Comparison of ENCODE assay signal across 10 mouse cellular contexts in the genomic region with DNA sequence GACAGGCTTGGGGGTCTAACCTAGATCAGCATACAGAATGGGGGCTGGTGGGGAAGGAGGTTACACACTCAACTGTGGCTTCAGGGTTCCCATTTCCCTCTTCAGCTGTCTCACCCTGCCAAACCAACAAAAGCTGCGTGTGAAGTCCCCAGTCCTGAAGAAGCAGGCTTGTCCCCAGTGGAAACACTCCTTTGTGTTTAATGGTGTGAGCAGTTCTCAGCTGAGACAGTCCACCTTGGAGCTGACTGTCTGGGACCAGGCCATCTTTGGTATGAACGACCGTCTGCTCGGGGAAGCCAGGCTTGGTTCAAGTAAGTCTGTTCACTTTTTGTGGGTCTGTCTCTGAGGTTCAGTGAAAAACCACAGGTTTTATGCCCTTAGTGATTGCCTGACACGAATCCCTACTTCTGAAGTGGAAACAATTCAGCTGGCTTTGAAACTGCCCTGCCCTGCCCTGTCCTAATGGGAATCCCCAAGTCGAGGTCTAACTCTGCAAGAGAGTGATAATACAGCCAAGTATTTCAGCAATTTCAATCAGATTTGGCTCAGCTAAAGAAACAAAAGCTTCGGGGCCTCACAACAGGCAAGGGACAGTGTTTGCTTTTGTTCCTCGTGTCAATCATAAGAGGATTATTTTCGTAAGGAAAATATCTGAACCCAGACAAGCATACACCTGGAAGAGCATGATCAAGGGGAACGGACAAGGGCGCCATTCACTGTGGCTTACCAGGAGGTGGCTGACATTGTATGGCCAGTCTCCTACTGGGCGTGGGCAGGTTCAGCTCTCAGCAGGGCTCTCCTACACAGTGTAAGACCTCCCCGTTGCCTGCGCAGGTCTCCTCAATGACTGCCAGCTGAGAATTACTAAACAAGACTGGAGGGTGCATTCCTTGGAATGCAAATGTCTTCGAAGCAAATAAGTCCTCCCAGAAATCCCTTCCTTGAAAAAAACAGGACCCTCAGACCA. TPM values are rescaled to one million over a fixed set of nuclear protein-coding genes. Genes with fewer than 3 reads are reported as not detected.
DNase-seq lines count a peak whose midpoint lies in the region; ATAC-seq and TF ChIP-seq lines count a peak whose summit lies in the region.
"Had no signal": no experiment of that assay in that cellular context is flagged by ENCODE, and none has a peak within 500 bp of the region (broad histone marks: within the 10 kb centered on the region; RNA-seq: fewer than 3 reads in every experiment).

No protein-coding gene starts in this region.

- no peak overlapping the region for H3K4me2 ChIP-seq in embryonic facial prominence, embryonic 12.5 days (replicated peaks)
- H3K4me2 ChIP-seq in kidney, postnatal 0 days (ENCODE audit: low read length): no peak overlapping the region
- H3K4me2 ChIP-seq: hindbrain, embryonic 15.5 days; limb, embryonic 13.5 days had no signal

- intact Hi-C loops in left cerebral cortex, adult 2 months (cut with DNase I): no loop called here
- intact Hi-C loops in left cerebral cortex, postnatal 14 days (cut with DNase I): no loop called here
- intact Hi-C loops in left cerebral cortex, postnatal 4 days (cut with DNase I): no loop called here

- 34% methylated on average over 15 of the region's 15 CpGs for WGBS in embryonic facial prominence, embryonic 12.5 days
- 50% methylated on average over 15 of the region's 15 CpGs for WGBS in kidney, postnatal 0 days

- ATAC-seq in embryonic facial prominence, embryonic 12.5 days (ENCODE audit: insufficient number of reproducible peaks, insufficient read depth, low FRiP score, low TSS enrichment): no peak
- peak; percentile 47 for ATAC-seq in kidney, postnatal 0 days (replicated peaks; ENCODE audit: low FRiP score, low read depth)

- no peak for TF ChIP-seq CTCF in left cerebral cortex, adult 2 months (IDR thresholded peaks at IDR 0.05)
- TF ChIP-seq CTCF in kidney, postnatal 0 days (IDR thresholded peaks at IDR 0.05; ENCODE audit: low read depth): no peak

- no peak overlapping the region for H3K27ac ChIP-seq in left cerebral cortex, adult 2 months
- peak overlapping the region; percentile 51 for H3K27ac ChIP-seq in embryonic facial prominence, embryonic 12.5 days
- peak overlapping the region; percentile 68 for H3K27ac ChIP-seq in kidney, postnatal 0 days
- H3K27ac ChIP-seq: hindbrain, embryonic 15.5 days; limb, embryonic 13.5 days had no signal

- no peak overlapping the region for H3K4me3 ChIP-seq in left cerebral cortex, adult 2 months
- H3K4me3 ChIP-seq in embryonic facial prominence, embryonic 12.5 days: no peak overlapping the region
- no peak overlapping the region for H3K4me3 ChIP-seq in kidney, postnatal 0 days (replicated peaks; ENCODE audit: low read depth, low read length)
- H3K4me3 ChIP-seq: hindbrain, embryonic 15.5 days; limb, embryonic 13.5 days had no signal

- peak; percentile 4 to 7 for DNase-seq in left cerebral cortex, adult 2 months (ENCODE audit: extremely low spot score in 1 of 2, low spot score in 2 of 2)
- no peak for DNase-seq in left cerebral cortex, postnatal 14 days (ENCODE audit: low spot score in 2 of 2)
- peak; percentile 2 for DNase-seq in CD4-positive helper T cell, adult 2 months (ENCODE audit: low read depth, low spot score)
- no peak for DNase-seq in kidney, postnatal 0 days (ENCODE audit: low spot score)
- DNase-seq in embryo, embryonic 10 days (ENCODE audit: low spot score): no peak
- DNase-seq in heart, adult 18-20 months: no peak
- no peak for DNase-seq in left cerebral cortex, postnatal 4 days

- no peaks in the 10 kb centered on the region for H3K9me3 ChIP-seq in embryonic facial prominence, embryonic 12.5 days
- H3K9me3 ChIP-seq in kidney, postnatal 0 days (replicated peaks; ENCODE audit: low read length): no peaks in the 10 kb centered on the region
- H3K9me3 ChIP-seq: hindbrain, embryonic 15.5 days; limb, embryonic 13.5 days had no signal

- H3K4me1 ChIP-seq in embryonic facial prominence, embryonic 12.5 days: peaks cover 8% of the 10 kb centered on the region
- H3K4me1 ChIP-seq in kidney, postnatal 0 days (replicated peaks; ENCODE audit: insufficient read depth, low read length): no peaks in the 10 kb centered on the region; the same call in 1 of the 2 replicates

- H3K9ac ChIP-seq in embryonic facial prominence, embryonic 12.5 days: no peak overlapping the region
- H3K9ac ChIP-seq in kidney, postnatal 0 days (ENCODE audit: low read depth, low read length): no peak overlapping the region
- H3K9ac ChIP-seq: hindbrain, embryonic 15.5 days; limb, embryonic 13.5 days had no signal

- no peaks in the 10 kb centered on the region for H3K27me3 ChIP-seq in embryonic facial prominence, embryonic 12.5 days
- H3K27me3 ChIP-seq in kidney, postnatal 0 days (ENCODE audit: insufficient read depth, low read length): no peaks in the 10 kb centered on the region
- H3K27me3 ChIP-seq: hindbrain, embryonic 15.5 days; limb, embryonic 13.5 days had no signal

- peaks cover 19% of the 10 kb centered on the region for H3K36me3 ChIP-seq in embryonic facial prominence, embryonic 12.5 days
- peaks cover 36% of the 10 kb centered on the region for H3K36me3 ChIP-seq in kidney, postnatal 0 days (ENCODE audit: insufficient read depth, low read length)
- H3K36me3 ChIP-seq: hindbrain, embryonic 15.5 days had no signal

RNA-seq across cellular contexts. Expression of a gene that starts 46.0 kb away (rescaled TPM):
- 10 to 100 TPM; 50.3 to 51.5 TPM for total RNA-seq in left cerebral cortex, adult 2 months (2021)
- total RNA-seq in left cerebral cortex, postnatal 14 days (2021): 10 to 100 TPM; 43.6 to 47.9 TPM
- 48.6 and 52.2 TPM in 2 replicates for polyA plus RNA-seq in embryonic facial prominence, embryonic 12.5 days (2016; fragmentation: Nextera tagmentation; extraction: Ambion mirVana)
- polyA plus RNA-seq in kidney, postnatal 0 days (2015; fragmentation: Nextera tagmentation; extraction: Ambion mirVana): 281 and 313 TPM in 2 replicates
- total RNA-seq in heart, adult 18-20 months (2021): 10 to 100 TPM; 32.5 to 36.9 TPM
- total RNA-seq in left cerebral cortex, postnatal 4 days (2021): 10 to 100 TPM; 17.4 to 19.9 TPM

Comparison
In these comparisons a context has a peak if more than half of its experiments do, and no peak if none do; other contexts are left out.
1. DNase-seq: peak in left cerebral cortex, adult 2 months (2 of 2) and CD4-positive helper T cell, adult 2 months (single experiment); none in left cerebral cortex, postnatal 14 days (0 of 2), kidney, postnatal 0 days (single experiment), embryo, embryonic 10 days (single experiment), heart, adult 18-20 months (0 of 2) and left cerebral cortex, postnatal 4 days (single experiment).